Mouse (Mus musculus) left cerebral cortex, adult 8-10 months (tissue): Measurements from ENCODE around the gene Sf3b5. TPM values are rescaled to one million over a fixed set of nuclear protein-coding genes. Genes with fewer than 3 reads are reported as not detected.

Experiments
- DNase-seq, 2 experiments: peaks; one replicate each; pipeline ENCODE4 v3.0.0; 2022; ENCODE audit warnings: low spot score in 2 of 2
- total RNA-seq, 4 experiments: library from RNA; stranded (reverse); gene quantifications; 2 replicates each; pipeline ENCODE4 v1.2.4; 2022

Gene Sf3b5
- total RNA-seq: 1 to 10 TPM; 7.0 to 9.2 (median 7.8) TPM

- no peak for DNase-seq
Measured at GRCm38 (mm10) chr10:13005043-13005442, at the start of gene Sf3b5. Gene Sf3b5, plus strand, starts transcription at chr10:13005343.

DNA sequence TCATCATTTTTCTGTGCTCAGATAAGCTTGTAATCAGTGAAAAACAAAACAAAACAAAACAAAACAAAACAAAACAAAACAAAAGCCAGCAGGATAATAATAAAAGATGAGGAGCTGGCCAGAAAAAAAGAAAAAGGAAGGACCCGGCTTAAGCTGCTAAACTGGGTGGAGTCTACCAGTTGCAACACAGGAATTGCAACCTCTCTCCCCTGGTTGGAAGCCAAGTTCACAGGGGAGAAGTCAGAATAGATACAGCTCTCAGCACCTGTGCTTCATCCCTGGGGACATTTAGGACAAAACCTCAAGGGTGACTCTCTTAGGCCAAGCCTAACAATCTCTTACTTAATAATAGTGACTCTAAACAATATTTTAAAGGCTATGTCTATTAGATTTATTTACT, 49.3 kb upstream of the Sf3b5 start:
- no peak for DNase-seq

DNA sequence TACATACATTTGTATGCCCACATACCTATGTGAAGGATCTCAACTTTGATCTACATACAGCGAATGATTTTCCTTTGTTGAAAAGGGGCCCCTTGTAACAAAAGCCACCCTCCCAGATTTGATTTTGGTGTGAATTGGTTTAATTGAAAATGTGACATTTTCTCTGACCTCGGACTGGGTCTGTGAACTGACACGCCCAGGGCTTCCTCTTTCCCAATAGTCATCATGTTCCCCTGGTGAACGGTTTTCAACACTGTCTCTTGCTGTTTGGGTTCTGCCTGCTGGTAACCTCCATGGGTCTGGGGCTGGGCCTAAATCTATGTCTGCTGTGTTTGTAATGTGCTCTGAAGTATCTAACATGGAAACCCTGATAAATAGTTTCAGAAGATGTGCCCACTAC, 47.9 kb upstream of the Sf3b5 start:
- DNase-seq: no peak

GRCm38 (mm10) chr10:12961546-12961945, 43.6 kb upstream of the Sf3b5 start:
- no peak for DNase-seq

GRCm38 (mm10) chr10:12962238-12962637, 42.9 kb upstream of the Sf3b5 start:
- no peak for DNase-seq

- no peak for DNase-seq
Measured at GRCm38 (mm10) chr10:12963362-12964147, 41.6 kb upstream of the Sf3b5 start.

DNA sequence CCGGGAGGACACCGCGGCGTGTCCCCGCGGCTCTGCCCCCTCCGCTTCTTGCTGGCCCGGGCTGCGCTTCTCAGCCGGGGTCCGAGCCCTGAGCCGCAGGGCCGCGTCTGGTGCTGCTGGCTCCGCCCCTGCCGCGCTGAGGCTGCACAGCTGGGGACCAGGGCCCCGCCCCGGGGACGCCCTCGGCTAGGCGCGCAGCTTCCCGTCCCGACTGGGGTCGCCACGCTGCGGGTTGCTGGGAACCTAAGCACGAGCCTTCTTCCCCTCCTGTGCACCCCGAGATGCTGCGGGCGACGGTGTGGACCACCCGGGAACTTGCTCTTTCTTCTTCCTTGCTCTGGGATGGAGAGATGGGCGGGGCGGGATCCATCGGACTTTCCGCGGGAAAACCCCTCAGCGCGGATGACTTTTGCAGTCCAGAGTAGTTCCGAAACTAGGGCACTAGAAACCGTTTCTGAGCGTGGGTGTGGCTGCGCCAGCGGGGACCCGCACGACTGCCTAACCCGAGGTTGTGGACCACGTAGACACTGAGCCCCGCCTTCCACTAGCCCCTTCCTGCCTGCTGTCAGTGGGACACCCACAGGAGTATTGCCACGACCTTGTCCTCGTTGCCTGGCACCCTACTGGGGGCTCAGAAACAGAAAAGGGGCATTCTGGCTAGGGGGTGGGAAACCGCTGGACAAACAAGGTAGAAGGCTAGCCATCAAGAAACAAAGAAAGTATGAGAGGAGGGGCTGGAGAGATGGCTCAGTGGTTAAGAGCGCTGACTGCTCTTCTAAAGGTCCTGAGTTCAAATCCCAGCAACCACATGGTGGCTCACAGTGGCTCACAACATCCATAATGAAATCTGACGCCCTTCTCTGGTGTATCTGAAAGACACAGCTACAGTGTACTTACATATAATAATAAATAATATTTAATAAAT, 40.7 kb upstream of the Sf3b5 start, which contains the start of gene Stx11:
Gene Stx11, minus strand, starts transcription at position 148 of the 925 bp plus-strand sequence.
- DNase-seq: no peak

GRCm38 (mm10) chr10:12965669-12966180, 39.4 kb upstream of the Sf3b5 start:
- DNase-seq: no peak

DNA sequence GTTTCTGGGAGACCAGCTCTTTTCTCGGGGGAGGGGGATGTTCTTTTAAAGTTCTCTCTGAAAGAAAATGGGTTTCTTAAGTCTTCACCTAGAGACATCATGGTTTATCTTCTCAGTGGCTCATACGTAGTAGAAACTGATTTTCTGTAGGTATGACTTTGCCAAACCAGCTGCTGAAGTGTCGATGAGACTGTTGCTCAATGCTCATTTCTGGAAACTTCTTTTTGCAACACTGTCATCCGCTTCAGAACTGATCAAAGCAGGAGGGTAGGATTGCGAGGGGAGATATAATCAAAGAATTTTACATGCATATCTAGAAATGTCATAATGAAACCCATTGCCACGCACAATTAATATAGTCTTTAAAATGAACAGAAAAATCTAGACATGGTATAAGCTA, 30.6 kb upstream of the Sf3b5 start:
- no peak for DNase-seq

GRCm38 (mm10) chr10:12975461-12975860, 29.7 kb upstream of the Sf3b5 start:
- DNase-seq: no peak

- no peak for DNase-seq
Measured at GRCm38 (mm10) chr10:12975957-12976356, 29.2 kb upstream of the Sf3b5 start.

DNA sequence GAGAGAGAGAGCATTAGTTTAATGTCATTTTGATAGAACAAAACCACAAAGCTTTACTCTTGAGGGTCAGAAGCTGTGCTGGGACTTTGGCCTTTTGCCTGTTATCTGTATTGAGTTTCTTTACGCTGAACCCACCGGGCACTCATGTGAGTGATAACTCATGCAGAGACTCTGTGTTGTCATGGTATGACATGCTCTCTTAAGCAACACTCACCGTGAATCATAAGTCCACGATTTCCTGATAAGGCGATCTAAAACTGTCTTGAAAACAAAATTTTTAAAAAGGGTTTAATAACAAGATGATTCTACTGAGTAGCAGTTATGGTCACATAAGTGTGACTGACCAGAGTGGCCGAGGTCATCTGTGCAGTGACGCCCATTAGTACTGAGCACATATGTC, 28.6 kb upstream of the Sf3b5 start:
- no peak for DNase-seq

DNA sequence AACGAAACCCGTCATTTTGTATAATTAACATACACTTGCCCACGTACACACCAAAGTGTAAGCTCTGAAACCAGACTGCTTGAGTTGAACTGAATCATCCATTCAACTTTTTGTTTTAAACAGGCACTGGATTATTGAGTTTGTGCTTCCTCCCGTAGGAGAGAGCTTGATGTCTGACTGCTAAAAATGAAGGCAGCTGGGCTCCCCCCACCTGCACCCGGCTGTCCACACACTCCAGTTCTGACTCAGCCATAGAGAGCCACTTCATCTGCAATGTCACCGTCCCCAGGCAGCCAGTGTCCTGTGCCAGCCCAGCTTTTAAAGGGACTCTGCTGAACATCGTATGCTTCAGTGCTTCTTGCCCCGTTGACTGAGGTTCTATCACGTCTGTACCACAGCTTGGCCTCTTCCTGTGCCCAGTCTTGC, 27.3 kb upstream of the Sf3b5 start:
- peak in 1 of 2 experiments; percentile 51 for DNase-seq

GRCm38 (mm10) chr10:12981071-12981470, 24.1 kb upstream of the Sf3b5 start:
- no peak for DNase-seq

DNA sequence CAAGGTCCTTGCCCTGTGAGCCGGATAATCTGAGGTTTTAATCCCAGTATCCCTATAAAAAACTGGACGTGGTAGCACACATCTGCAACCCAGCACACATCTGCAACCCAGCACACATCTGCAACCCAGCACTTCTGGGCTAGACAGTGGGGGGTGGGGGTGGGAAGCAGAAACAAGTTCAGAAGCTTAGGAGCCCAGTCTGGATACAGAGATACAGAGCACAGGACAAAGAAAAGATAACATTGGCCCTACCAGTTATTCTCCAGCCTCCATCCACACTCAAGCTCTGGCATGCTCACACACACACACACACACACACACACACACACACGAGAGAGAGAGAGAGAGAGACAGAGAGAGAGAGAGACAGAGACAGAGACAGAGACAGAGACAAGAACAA, 21.6 kb upstream of the Sf3b5 start:
- DNase-seq: no peak

GRCm38 (mm10) chr10:12985028-12985427, 20.1 kb upstream of the Sf3b5 start:
- no peak for DNase-seq

GRCm38 (mm10) chr10:12986485-12986884, 18.7 kb upstream of the Sf3b5 start:
- DNase-seq: no peak

DNA sequence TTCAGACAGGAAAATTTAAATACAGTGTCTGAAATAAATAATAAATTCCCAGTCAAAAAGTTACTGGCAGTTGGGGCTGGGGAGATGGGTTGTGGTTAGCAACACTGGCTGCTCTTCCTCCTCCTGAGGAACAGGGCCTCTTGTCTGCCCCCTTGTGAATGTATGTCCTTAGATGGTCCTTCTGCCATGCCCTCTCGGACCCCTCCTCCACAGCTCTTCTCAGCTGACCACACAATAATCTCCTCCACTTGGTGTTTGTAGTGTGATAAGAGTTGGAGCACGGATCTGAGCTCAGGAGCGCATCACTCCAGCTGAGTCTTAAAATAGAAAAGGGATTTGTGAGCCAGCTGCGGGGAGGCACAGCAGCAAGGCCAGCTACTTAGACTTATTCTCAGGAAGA, 18.2 kb upstream of the Sf3b5 start:
- no peak for DNase-seq

DNA sequence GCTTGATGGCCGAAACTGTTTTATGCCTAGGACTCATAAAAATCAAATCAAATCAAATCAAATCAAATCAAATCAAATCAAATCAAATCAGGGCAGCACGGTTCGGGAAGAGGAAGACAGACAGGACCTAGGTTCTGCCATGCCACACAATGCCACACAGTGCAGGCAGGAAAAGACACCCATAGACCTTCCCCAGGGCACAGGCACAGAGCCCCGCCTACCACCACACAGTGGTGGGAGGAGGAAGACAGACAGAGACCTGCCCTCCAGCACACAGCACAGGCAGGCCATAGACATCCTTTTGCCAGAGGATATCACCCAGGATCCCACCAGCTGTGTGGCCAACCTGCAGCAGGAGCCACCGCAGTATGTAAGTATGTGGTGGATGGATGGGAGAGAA, 13.2 kb upstream of the Sf3b5 start:
- no peak for DNase-seq

GRCm38 (mm10) chr10:12993411-12994039, 11.6 kb upstream of the Sf3b5 start:
- DNase-seq: no peak

GRCm38 (mm10) chr10:12996736-12997477, 8.2 kb upstream of the Sf3b5 start:
- peak; percentile 33 to 61 for DNase-seq
